Mouse (Mus musculus) kidney, embryonic 14.5 days (tissue): ENCODE measurements around the gene Tmem219. TPM values are rescaled to one million over a fixed set of nuclear protein-coding genes. Genes with fewer than 3 reads are reported as not detected.
"Not testable (repeated sequence)": the region's sequence is repeated elsewhere in the genome, so short reads cannot be mapped to it uniquely, and the experiment has no call there.

Source experiments
- ATAC-seq: fragments of 200-750 bp; cut with Nextera tagmentation; 2 replicates; pipeline ENCODE4 v1.8.0; 2017; ENCODE audit warnings: moderate number of reproducible peaks, mild to moderate bottlenecking, moderate TSS enrichment, moderate library complexity; ENCODE audit not compliant: low FRiP score, low TSS enrichment
- H3K27ac ChIP-seq: fragments of 300-500 bp; sonication (generic); 2 replicates; pipeline ENCODE4 v1.5.1; 2014; ENCODE audit warnings: low read depth, mild to moderate bottlenecking, low read length, moderate library complexity, mixed read lengths
- H3K27me3 ChIP-seq: fragments of 300-500 bp; sonication (generic); 2 replicates; pipeline ENCODE4 v1.6.1; 2014; ENCODE audit warnings: mild to moderate bottlenecking, low read length; ENCODE audit not compliant: control insufficient read depth, insufficient read depth
- H3K36me3 ChIP-seq: fragments of 300-500 bp; sonication (generic); 2 replicates; pipeline ENCODE4 v1.6.1; 2014; ENCODE audit warnings: low read length, mixed read lengths; ENCODE audit not compliant: control insufficient read depth, insufficient read depth
- H3K4me1 ChIP-seq: fragments of 300-500 bp; sonication (generic); 2 replicates; pipeline ENCODE4 v1.6.1; 2014; ENCODE audit warnings: low read length, mixed read lengths; ENCODE audit not compliant: control insufficient read depth, insufficient read depth
- H3K4me2 ChIP-seq: fragments of 300-500 bp; sonication (generic); replicated peaks from 2 replicates; pipeline ENCODE4 v1.6.1; 2014; ENCODE audit warnings: low read depth, mild to moderate bottlenecking, low read length
- H3K4me3 ChIP-seq: fragments of 300-500 bp; sonication (generic); 2 replicates; pipeline ENCODE4 v1.5.1; 2014; ENCODE audit warnings: mild to moderate bottlenecking, low read length
- H3K9ac ChIP-seq: fragments of 300-500 bp; sonication (generic); 2 replicates; pipeline ENCODE4 v1.6.1; 2014; ENCODE audit warnings: low read depth, mild to moderate bottlenecking, low read length, moderate library complexity
- H3K9me3 ChIP-seq: fragments of 300-500 bp; sonication (generic); 2 replicates; pipeline ENCODE4 v1.6.1; 2016; ENCODE audit warnings: low read length; ENCODE audit not compliant: control insufficient read depth
- WGBS: fragments of 180-500 bp; shearing (Covaris S2); extraction: QIAGEN DNeasy Blood & Tissue Kit; methylation state at CpG from one replicate; pipeline ENCODE4 v1.1.7; 2014; 5-methylcytosine and 5-hydroxymethylcytosine counted together
- polyA plus RNA-seq: library from polyadenylated mRNA; unstranded; fragments of >200 nt; fragmentation: Nextera tagmentation; extraction: Ambion mirVana; gene quantifications from 2 replicates; pipeline ENCODE4 v1.2.1, GENCODE M21; 2014

The Tmem219 gene
- polyA plus RNA-seq, 1 experiment from 2014 or later: 27.4 TPM

GRCm38 (mm10) chr7:126905590-126905989 is 17.1 kb downstream of the Tmem219 start:
- H3K4me3 ChIP-seq: no peak overlapping the region
- no peaks in the 10 kb centered on the region for H3K4me1 ChIP-seq
- no peaks in the 10 kb centered on the region for H3K9me3 ChIP-seq
- 81% methylated on average over 3 of the region's 3 CpGs for WGBS
- no peaks in the 10 kb centered on the region for H3K27me3 ChIP-seq
- no peak for ATAC-seq
- no peak overlapping the region for H3K4me2 ChIP-seq
- no peaks in the 10 kb centered on the region for H3K36me3 ChIP-seq
- no peak overlapping the region for H3K27ac ChIP-seq
- no peak overlapping the region for H3K9ac ChIP-seq

- not testable (repeated sequence) for H3K27ac ChIP-seq, H3K4me2 ChIP-seq, H3K4me3 ChIP-seq, H3K9ac ChIP-seq, H3K36me3 ChIP-seq, ATAC-seq, H3K27me3 ChIP-seq, H3K9me3 ChIP-seq, H3K4me1 ChIP-seq
- WGBS: 88% methylated on average over 7 of the region's 9 CpGs
Observed at GRCm38 (mm10) chr7:126899781-126900180, 22.9 kb downstream of the Tmem219 start.

DNA sequence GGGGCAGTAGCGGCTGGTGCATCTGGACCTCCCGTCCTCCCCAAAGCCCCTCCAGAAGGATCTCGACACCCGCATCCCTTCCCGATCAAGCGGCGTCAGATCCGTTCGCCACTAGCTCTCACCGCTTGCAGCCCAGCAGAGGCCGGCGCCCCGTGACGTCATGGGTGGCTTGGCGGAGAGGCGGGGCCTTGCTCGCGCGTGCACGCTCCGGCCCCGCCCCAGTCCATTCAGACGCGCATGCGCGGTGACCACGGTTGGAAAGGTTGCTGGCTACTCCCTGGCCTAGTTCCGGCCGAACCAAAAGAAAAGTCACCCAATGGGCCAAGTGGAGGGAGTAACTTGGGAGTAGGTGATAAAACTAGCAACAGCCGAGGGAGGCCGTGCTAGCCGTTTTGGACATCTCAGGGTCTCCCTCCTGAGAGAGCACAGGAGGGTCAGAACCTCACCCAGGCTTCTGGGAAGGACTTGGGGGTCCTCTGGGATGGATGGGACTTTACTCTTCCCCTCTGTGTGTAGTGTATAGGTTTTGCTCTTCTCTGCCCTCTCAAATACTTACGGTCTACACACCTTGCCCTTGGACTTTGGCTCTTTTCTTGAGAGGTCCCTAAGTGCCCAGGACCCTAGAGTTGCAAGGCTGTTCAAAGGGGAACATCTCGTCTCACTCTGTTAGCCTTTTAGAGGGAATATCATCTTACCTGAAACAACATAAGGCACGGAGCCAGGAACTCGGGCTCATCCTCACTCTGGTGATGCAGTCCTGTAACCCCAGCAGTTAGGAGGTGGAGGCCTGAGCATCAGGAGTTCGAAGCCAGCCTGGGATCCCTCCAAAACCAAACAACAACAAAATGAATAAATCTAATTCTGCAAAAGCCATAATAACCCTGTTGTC is 24.4 kb downstream of the Tmem219 start:
- Histone ChIP-seq H3K27ac (peak overlapping the region; percentile 18; the same call in 1 of the 2 replicates), H3K9ac (peak overlapping the region; percentile 64), H3K36me3 (no peaks in the 10 kb centered on the region), H3K4me2 (peak overlapping the region; percentile 61), H3K27me3 (no peaks in the 10 kb centered on the region), H3K9me3 (no peaks in the 10 kb centered on the region), H3K4me3 (peak overlapping the region; percentile 51), H3K4me1 (peaks cover 9% of the 10 kb centered on the region; the same call in 1 of the 2 replicates)
- peak; percentile 96 for ATAC-seq
- 9% methylated on average over 37 of the region's 37 CpGs for WGBS

DNA sequence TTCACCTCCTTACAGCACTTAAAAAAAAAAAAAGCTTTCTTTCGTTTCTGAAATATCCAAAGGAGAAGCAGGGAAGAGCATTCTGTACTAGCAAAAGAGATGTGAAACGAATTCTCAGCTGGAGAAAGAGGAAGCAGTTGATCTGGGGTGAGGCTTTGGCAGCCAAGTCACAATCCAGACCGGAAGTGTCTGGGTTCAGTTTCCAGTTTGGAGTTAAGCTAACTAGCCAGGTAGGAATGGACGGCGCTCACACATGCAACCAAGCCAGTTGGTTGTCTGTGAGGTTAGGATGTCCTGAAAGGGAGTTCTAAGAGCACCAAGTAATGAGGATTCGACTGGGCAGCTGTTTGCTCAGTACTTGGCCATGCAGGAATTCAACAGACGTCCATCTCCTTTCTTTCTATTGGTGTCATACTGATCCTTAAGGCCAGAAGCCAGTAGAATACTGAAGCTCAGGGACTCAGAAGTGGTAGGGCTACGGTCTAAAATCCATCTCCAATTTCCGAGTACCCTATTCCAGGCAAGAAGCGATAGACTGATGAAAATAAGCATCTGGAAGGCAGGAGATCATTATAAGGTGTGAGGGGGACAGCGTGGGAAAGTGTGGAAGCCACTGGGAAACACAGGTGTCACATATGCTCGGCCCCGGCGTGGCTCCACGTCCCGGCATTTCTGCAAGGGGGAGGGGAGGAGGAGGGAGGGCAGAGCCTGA is 25.2 kb downstream of the Tmem219 start:
- H3K36me3 ChIP-seq: no peaks in the 10 kb centered on the region
- H3K9me3 ChIP-seq: no peaks in the 10 kb centered on the region
- peak overlapping the region; percentile 18 for H3K27ac ChIP-seq
- peaks cover 9% of the 10 kb centered on the region; the same call in 1 of the 2 replicates for H3K4me1 ChIP-seq
- H3K9ac ChIP-seq: peak overlapping the region; percentile 64
- H3K4me3 ChIP-seq: peak overlapping the region; percentile 51
- WGBS: 21% methylated on average over 16 of the region's 16 CpGs
- H3K27me3 ChIP-seq: no peaks in the 10 kb centered on the region
- H3K4me2 ChIP-seq: peak overlapping the region; percentile 61
- no peak; the same call in 1 of the 2 replicates for ATAC-seq

- Histone ChIP-seq H3K9ac (no peak overlapping the region), H3K4me1 (peaks cover 9% of the 10 kb centered on the region; the same call in 1 of the 2 replicates), H3K4me3 (no peak overlapping the region), H3K27me3 (no peaks in the 10 kb centered on the region), H3K9me3 (no peaks in the 10 kb centered on the region), H3K4me2 (no peak overlapping the region), H3K27ac (no peak overlapping the region), H3K36me3 (no peaks in the 10 kb centered on the region)
- WGBS: 84% methylated on average over 5 of the region's 5 CpGs
- no peak for ATAC-seq
Observed at GRCm38 (mm10) chr7:126896912-126897311, 25.8 kb downstream of the Tmem219 start.

DNA sequence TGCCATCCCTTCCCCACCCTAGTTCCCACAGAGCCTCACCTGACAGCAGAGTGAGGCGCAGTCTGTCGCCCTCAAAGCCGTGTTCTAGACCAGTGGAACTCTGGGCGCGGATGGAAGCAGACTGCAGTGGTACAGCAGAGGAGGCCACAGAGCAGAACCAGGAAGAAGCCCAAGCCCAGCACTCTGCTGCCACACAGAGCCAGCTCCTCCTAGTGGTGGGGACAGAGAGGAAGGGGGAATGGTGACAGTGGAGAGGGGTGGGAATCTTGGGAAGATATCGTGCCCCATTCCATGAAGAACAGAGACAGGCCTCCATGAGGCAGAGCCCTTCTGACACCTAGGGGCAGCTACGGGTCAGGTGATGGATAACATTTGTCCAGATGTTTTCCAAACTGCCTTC is 33.9 kb downstream of the Tmem219 start:
- Histone ChIP-seq H3K4me3 (no peak overlapping the region), H3K4me1 (0 out of 2 replicates have a peak, but pooled peaks cover 3% of the 10 kb centered on the region), H3K4me2 (no peak overlapping the region), H3K9me3 (no peaks in the 10 kb centered on the region), H3K36me3 (0 out of 2 replicates have a peak, but pooled peaks cover 3% of the 10 kb centered on the region), H3K27me3 (no peaks in the 10 kb centered on the region), H3K27ac (no peak overlapping the region), H3K9ac (no peak overlapping the region)
- ATAC-seq: no peak
- WGBS: 48% methylated on average over 7 of the region's 7 CpGs

DNA sequence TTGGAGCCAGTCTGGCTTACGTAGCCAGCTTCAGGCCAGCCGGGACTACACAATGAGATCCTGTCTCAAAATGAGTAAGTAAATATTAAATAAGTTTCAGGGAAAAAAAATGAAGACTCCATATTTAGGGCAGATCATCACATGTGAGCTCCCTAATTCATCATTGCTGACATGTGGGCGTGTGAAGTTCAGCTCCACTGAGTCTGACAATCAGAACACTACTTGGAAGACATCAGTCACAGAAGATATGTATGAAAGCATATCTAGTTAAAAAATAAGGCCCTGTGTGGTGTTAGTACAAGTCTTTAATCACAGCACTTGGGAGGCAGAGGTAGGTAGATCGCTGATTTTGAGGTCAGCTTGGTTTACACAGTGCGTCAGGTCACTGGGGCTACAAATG is 35.4 kb downstream of the Tmem219 start:
- no peak for ATAC-seq
- Histone ChIP-seq H3K9me3 (no peaks in the 10 kb centered on the region), H3K4me1 (peaks cover 15% of the 10 kb centered on the region), H3K9ac (no peak overlapping the region), H3K4me2 (no peak overlapping the region), H3K27me3 (no peaks in the 10 kb centered on the region), H3K27ac (no peak overlapping the region), H3K36me3 (0 out of 2 replicates have a peak, but pooled peaks cover 3% of the 10 kb centered on the region), H3K4me3 (no peak overlapping the region)
- 78% methylated on average over 5 of the region's 5 CpGs for WGBS

- Histone ChIP-seq H3K4me1 (peaks cover 27% of the 10 kb centered on the region), H3K4me3 (peak within 1 kb of the TSS; percentile 87), H3K36me3 (peaks cover 11% of the 10 kb centered on the region), H3K4me2 (peak within 1 kb of the TSS; percentile 97), H3K27ac (peak within 1 kb of the TSS; percentile 96), H3K27me3 (no peaks in the 10 kb centered on the region), H3K9ac (peak within 1 kb of the TSS; percentile 89), H3K9me3 (no peaks in the 10 kb centered on the region)
- under 1% methylated on average over 53 of the region's 56 CpGs for WGBS
- ATAC-seq: peak; percentile 97
Observed at GRCm38 (mm10) chr7:126884286-126885164, 38.2 kb downstream of the Tmem219 start, which contains the start of gene Taok2. Gene Taok2, minus strand, starts transcription at chr7:126884703.
